Mouse (Mus musculus) forebrain, embryonic 11.5 days (tissue): ENCODE measurements around the gene Mettl26. TPM values are rescaled to one million over a fixed set of nuclear protein-coding genes. Genes with fewer than 3 reads are reported as not detected.

Source experiments
- ATAC-seq: fragments of 200-750 bp; cut with Nextera tagmentation; replicated peaks from 2 replicates; pipeline ENCODE4 v1.8.0; 2017; ENCODE audit warnings: moderate TSS enrichment; ENCODE audit not compliant: low FRiP score
- DNase-seq: peaks from one replicate; pipeline ENCODE4 v3.0.0-alpha.2; 2017; ENCODE audit warnings: low spot score
- H3K27ac ChIP-seq: fragments of 300-500 bp; sonication (generic); 2 replicates; pipeline ENCODE4 v1.5.1; 2014; ENCODE audit warnings: low read depth, low read length
- H3K27me3 ChIP-seq: fragments of 300-500 bp; sonication (generic); 2 replicates; pipeline ENCODE4 v1.6.1; 2014; ENCODE audit warnings: mild to moderate bottlenecking, low read length, mixed read lengths; ENCODE audit not compliant: control insufficient read depth, insufficient read depth
- H3K36me3 ChIP-seq: fragments of 300-500 bp; sonication (generic); 2 replicates; pipeline ENCODE4 v1.6.1; 2014; ENCODE audit warnings: mild to moderate bottlenecking, low read length, moderate library complexity, mixed read lengths; ENCODE audit not compliant: control insufficient read depth, insufficient read depth
- H3K4me1 ChIP-seq: fragments of 300-500 bp; sonication (generic); replicated peaks from 2 replicates; pipeline ENCODE4 v1.6.1; 2014; ENCODE audit warnings: low read length, mixed read lengths; ENCODE audit not compliant: control insufficient read depth, insufficient read depth
- H3K4me2 ChIP-seq: fragments of 300-500 bp; sonication (generic); 2 replicates; pipeline ENCODE4 v1.6.1; 2014; ENCODE audit warnings: low read depth, mild to moderate bottlenecking, low read length, moderate library complexity, mixed read lengths; ENCODE audit not compliant: severe bottlenecking
- H3K4me3 ChIP-seq: fragments of 300-500 bp; sonication (generic); 2 replicates; pipeline ENCODE4 v1.5.1; 2014; ENCODE audit warnings: low read depth, low read length
- H3K9ac ChIP-seq: fragments of 300-500 bp; sonication (generic); 2 replicates; pipeline ENCODE4 v1.6.1; 2014; ENCODE audit warnings: low read length
- H3K9me3 ChIP-seq: fragments of 300-500 bp; sonication (generic); 2 replicates; pipeline ENCODE4 v1.6.1; 2016; ENCODE audit warnings: low read length, mixed read lengths; ENCODE audit not compliant: control insufficient read depth
- WGBS: fragments of 180-500 bp; shearing (Covaris S2); extraction: QIAGEN DNeasy Blood & Tissue Kit; methylation state at CpG from one replicate; pipeline ENCODE4 v1.1.7; 2014; 5-methylcytosine and 5-hydroxymethylcytosine counted together
- polyA plus RNA-seq: library from polyadenylated mRNA; unstranded; fragments of >200 nt; fragmentation: Nextera tagmentation; extraction: Ambion mirVana; gene quantifications from 2 replicates; pipeline ENCODE4 v1.2.1, GENCODE M21; 2014

Gene Mettl26
- polyA plus RNA-seq, 1 experiment from 2014 or later: 65.2 TPM

DNA sequence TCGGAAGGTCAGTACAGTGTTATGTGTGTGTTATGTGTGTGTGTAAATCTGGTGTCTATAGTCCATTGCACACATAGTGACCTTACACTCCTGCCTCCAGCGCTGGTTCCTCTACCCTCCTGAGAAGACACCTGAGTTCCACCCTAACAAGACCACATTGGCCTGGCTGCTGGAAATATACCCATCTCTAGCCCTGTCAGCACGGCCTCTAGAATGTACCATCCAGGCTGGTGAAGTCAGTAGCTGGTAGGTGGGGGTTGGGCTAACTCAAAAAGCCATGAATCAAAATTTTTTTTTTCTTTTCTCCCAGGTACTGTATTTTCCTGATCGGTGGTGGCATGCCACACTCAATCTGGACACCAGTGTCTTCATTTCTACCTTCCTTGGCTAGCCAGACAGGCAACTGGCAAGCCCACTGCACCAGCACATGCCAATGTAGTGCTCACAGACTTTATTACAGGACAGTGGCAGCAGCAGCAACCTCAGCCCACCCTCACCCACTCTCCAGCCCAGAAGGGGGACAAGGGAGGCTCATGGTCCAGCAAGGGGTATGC is 44.6 kb upstream of the Mettl26 start:
- no peak overlapping the region; the same call in 1 of the 2 replicates for H3K9ac ChIP-seq
- WGBS: 84% methylated on average over 4 of the region's 4 CpGs

GRCm38 (mm10) chr17:25830806-25831431 is 44.0 kb upstream of the Mettl26 start:
- Histone ChIP-seq H3K27ac (no peak overlapping the region), H3K27me3 (no peaks in the 10 kb centered on the region), H3K9ac (no peak overlapping the region), H3K36me3 (peaks cover 9% of the 10 kb centered on the region; the same call in 1 of the 2 replicates), H3K4me1 (peaks cover 37% of the 10 kb centered on the region), H3K9me3 (no peaks in the 10 kb centered on the region), H3K4me3 (peak overlapping the region; percentile 83), H3K4me2 (no peak overlapping the region)
- DNase-seq (peak; percentile 55), ATAC-seq (no peak)
- WGBS: 89% methylated on average over 14 of the region's 14 CpGs

More for the DNA sequence above, 44.6 kb upstream of the Mettl26 start:
- no peak for DNase-seq
- no peak overlapping the region for H3K27ac ChIP-seq
- H3K4me2 ChIP-seq: peak overlapping the region; percentile 86
- H3K4me3 ChIP-seq: peak overlapping the region; percentile 52
- peaks cover 37% of the 10 kb centered on the region for H3K4me1 ChIP-seq
- ATAC-seq: no peak
- peaks cover 9% of the 10 kb centered on the region; the same call in 1 of the 2 replicates for H3K36me3 ChIP-seq
- no peaks in the 10 kb centered on the region for H3K9me3 ChIP-seq
- H3K27me3 ChIP-seq: no peaks in the 10 kb centered on the region

- no peak for ATAC-seq
- WGBS: 70% methylated on average over 21 of the region's 21 CpGs
- Histone ChIP-seq H3K9me3 (no peaks in the 10 kb centered on the region), H3K4me3 (peak overlapping the region; percentile 83), H3K27me3 (no peaks in the 10 kb centered on the region), H3K27ac (no peak overlapping the region), H3K4me2 (peak overlapping the region; percentile 76), H3K9ac (peak overlapping the region; percentile 87), H3K4me1 (peaks cover 41% of the 10 kb centered on the region), H3K36me3 (peaks cover 9% of the 10 kb centered on the region; the same call in 1 of the 2 replicates)
- peak; percentile 57 for DNase-seq
These were observed 43.2 kb upstream of the Mettl26 start for GRCm38 (mm10) chr17:25831451-25832281.

DNA sequence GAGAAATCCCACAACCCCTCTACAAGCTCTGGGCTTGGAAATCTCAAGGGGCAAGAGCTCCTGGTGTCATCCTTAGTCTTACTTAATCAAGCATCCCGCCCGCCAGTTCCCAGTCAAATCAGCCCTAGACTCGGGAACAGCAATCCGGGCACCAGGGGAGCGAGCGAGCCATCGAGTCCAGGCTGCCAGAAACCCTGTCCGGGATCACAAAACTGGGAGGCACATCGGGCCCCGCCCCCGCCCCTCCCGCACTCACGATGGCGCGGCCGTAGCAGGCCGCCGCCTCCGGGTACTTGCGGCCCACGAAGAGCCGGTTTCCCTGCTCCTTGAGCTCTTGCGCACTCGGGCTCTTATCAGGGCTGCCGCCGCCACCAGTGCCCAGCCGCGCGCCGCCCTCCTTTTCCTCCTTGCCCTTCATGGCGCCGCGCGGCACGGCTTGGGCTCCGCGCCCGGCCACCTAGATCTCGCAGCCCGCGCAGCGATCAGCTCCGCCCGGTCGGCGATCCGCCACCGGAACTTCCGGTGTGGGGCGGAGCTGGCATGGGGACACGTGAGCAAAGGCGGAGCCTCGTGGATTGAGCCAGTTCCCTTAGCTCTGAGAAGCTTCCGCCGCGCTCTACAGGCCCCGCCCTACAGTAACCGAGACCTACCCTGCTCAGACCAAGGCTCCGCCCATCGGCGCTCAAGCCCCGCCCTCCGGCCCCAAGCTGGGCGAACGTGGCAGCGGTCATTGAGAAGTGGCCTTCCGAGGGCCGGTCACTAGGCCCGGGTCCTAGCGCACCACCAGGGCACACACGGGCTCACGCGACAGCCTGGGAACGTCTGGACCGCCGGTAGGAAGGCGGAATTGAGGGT is 42.2 kb upstream of the Mettl26 start:
- H3K36me3 ChIP-seq: peaks cover 9% of the 10 kb centered on the region; the same call in 1 of the 2 replicates
- peak; percentile 89 for ATAC-seq
- under 1% methylated on average over 71 of the region's 77 CpGs for WGBS

DNA sequence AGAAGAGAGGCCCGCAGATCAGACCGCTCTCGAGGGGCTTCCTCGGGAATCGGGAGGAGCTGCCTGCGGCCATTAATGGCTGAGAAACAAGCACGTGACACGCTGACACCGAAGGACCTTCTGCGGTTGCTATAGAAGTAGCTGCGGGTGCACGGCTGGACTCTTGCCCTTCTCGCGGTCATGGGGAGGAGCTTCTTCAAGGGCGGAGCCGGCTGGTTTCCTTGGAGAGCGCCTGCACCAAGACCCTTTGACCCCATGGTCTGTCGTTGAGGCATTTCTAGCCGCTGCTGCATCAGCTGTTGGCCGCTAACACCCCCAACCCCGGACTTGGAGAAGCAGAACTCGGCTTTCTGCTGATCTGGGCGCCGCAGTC is 41.6 kb upstream of the Mettl26 start, which contains the start of gene Stub1:
Stub1 (minus strand) TSS at position 114 of the 373 bp plus-strand sequence.
- no peaks in the 10 kb centered on the region for H3K9me3 ChIP-seq
- DNase-seq: no peak
- H3K4me2 ChIP-seq: peak within 1 kb of the TSS; percentile 95
- H3K4me1 ChIP-seq: peaks cover 47% of the 10 kb centered on the region
- H3K9ac ChIP-seq: peak within 1 kb of the TSS; percentile 87
- WGBS: 1% methylated on average over 24 of the region's 24 CpGs
- ATAC-seq: peak; percentile 59
- H3K36me3 ChIP-seq: peaks cover 9% of the 10 kb centered on the region; the same call in 1 of the 2 replicates
- H3K27me3 ChIP-seq: no peaks in the 10 kb centered on the region
- peak within 1 kb of the TSS; percentile 96 for H3K27ac ChIP-seq
- peak within 1 kb of the TSS; percentile 83 for H3K4me3 ChIP-seq

More for the DNA sequence above, 42.2 kb upstream of the Mettl26 start:
- Histone ChIP-seq H3K9ac (peak overlapping the region; percentile 87), H3K27me3 (no peaks in the 10 kb centered on the region), H3K4me2 (peak overlapping the region; percentile 95), H3K9me3 (no peaks in the 10 kb centered on the region), H3K4me3 (peak overlapping the region; percentile 83), H3K27ac (peak overlapping the region; percentile 96), H3K4me1 (peaks cover 49% of the 10 kb centered on the region)
- DNase-seq: peak; percentile 99

DNA sequence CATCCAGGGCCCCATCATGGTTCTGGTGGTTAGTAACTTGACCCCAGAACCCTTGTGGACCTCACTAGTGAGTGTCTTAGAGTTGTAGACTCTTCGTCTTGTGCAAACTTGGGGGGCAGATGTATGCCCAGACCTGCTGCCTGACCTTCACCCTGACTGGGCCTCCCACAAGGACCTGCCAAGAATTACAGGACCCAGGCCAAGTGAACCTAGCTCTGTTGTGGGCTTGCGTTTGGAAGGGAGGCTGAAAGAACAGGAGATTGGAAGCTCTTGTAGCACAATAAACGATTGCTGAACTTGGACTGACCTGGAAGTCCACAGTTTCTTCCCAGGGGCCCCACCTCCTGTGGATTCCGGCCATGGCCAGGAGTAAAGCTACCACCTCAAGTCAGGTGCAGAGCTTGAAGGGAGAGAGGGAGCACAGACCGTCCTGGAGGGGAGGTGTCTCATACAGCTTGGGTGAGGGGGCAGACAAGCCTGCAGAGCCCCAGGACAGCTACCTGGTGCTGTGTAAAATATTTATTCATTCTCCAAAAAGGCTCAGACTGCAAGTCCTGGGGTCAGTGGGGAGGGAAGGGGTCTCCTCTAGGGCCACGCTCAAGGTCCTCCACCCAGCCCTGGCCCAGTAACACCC is 40.8 kb upstream of the Mettl26 start:
- ATAC-seq: no peak
- 60% methylated on average over 6 of the region's 6 CpGs for WGBS
- H3K9ac ChIP-seq: peak overlapping the region; percentile 78
- peak overlapping the region; percentile 95 for H3K4me2 ChIP-seq
- peaks cover 9% of the 10 kb centered on the region; the same call in 1 of the 2 replicates for H3K36me3 ChIP-seq
- DNase-seq: peak; percentile 52
- no peak overlapping the region; the same call in 1 of the 2 replicates for H3K27ac ChIP-seq
- H3K4me3 ChIP-seq: peak overlapping the region; percentile 83
- peaks cover 45% of the 10 kb centered on the region for H3K4me1 ChIP-seq
- H3K9me3 ChIP-seq: no peaks in the 10 kb centered on the region
- no peaks in the 10 kb centered on the region for H3K27me3 ChIP-seq

- 91% methylated on average over 12 of the region's 12 CpGs for WGBS
- H3K4me2 ChIP-seq: peak overlapping the region; percentile 95; the same call in 1 of the 2 replicates
- no peaks in the 10 kb centered on the region for H3K27me3 ChIP-seq
- peak overlapping the region; percentile 83 for H3K4me3 ChIP-seq
- no peaks in the 10 kb centered on the region for H3K9me3 ChIP-seq
- no peak overlapping the region for H3K27ac ChIP-seq
- peak overlapping the region; percentile 78 for H3K9ac ChIP-seq
- peaks cover 11% of the 10 kb centered on the region; the same call in 1 of the 2 replicates for H3K36me3 ChIP-seq
- DNase-seq (peak; percentile 56), ATAC-seq (no peak)
- peaks cover 40% of the 10 kb centered on the region for H3K4me1 ChIP-seq
These were observed 40.2 kb upstream of the Mettl26 start for GRCm38 (mm10) chr17:25834595-25835222.
